Mouse (Mus musculus): ENCODE results near the gene Ociad2. TPM values are rescaled to one million over a fixed set of nuclear protein-coding genes. Genes with fewer than 3 reads are reported as not detected.
A peak's percentile ranks its signal among the peaks of the same experiment; 100 is the strongest.

The Ociad2 gene
- polyA plus RNA-seq, 2 experiments: 0.95 to 3.6 TPM

DNA sequence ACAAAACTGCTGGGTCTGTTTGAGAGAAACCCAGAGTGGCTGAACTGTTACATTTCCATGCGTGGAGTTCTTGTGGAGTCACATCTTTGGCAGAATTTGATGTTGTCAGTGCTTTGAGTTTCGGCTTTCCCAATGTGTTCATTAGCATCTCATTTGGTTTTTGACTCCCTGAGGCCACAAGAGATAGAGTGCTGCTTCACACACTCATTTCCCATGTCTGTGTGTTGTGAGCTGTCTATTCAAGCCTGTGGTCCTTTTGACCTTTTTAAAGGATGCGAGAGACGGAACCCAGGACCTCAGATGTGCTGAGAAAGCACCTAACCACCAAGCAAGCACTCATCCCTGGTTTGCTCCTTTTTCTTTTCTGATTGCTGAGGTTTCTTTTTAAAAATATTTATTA lies 4.4 kb upstream of the Ociad2 start:
- no peak overlapping the region for H3K27ac ChIP-seq
- no peak overlapping the region for H3K4me2 ChIP-seq (ENCODE audit: low read depth)
- no peaks in the 10 kb centered on the region; the same call in none of the 2 replicates for H3K27me3 ChIP-seq (ENCODE audit: control insufficient read depth, insufficient read depth, low read length)
- DNase-seq (ENCODE audit: low read depth in 3 of 3, low spot score in 3 of 3) (no peak), ATAC-seq (ENCODE audit: insufficient read depth) (no peak)
- no peak overlapping the region for H3K4me3 ChIP-seq (ENCODE audit: insufficient read depth in 1 of 2, low read depth in 2 of 2, low read length in 2 of 2)
- TF ChIP-seq CTCF (IDR thresholded peaks at IDR 0.05; ENCODE audit: low read depth) (no peak), EP300 (IDR thresholded peaks at IDR 0.05; ENCODE audit: low read depth) (no peak)
- no peaks in the 10 kb centered on the region for H3K9me3 ChIP-seq (ENCODE audit: control insufficient read depth, low read length)
- H3K9ac ChIP-seq (replicated peaks): no peak overlapping the region
- peaks cover 0 to 13% of the 10 kb centered on the region in 2 experiments; a peak in 3 of 4 replicates for H3K4me1 ChIP-seq (replicated peaks; ENCODE audit: control insufficient read depth in 2 of 2, insufficient read depth in 2 of 2, low read length in 1 of 2)
- 74% methylated on average over 4 of the region's 4 CpGs for WGBS (ENCODE audit: insufficient replicate concordance)
- no peaks in the 10 kb centered on the region for H3K36me3 ChIP-seq (replicated peaks; ENCODE audit: control insufficient read depth, insufficient read depth, low read depth)

GRCm38 (mm10) chr5:73344310-73344709 lies 3.5 kb upstream of the Ociad2 start:
- Histone ChIP-seq H3K27me3 (ENCODE audit: control insufficient read depth, insufficient read depth, low read length) (no peaks in the 10 kb centered on the region; the same call in none of the 2 replicates), H3K27ac (no peak overlapping the region), H3K9ac (replicated peaks) (no peak overlapping the region), H3K9me3 (ENCODE audit: control insufficient read depth, low read length) (no peaks in the 10 kb centered on the region), H3K4me1 (replicated peaks; ENCODE audit: control insufficient read depth in 2 of 2, insufficient read depth in 2 of 2, low read length in 1 of 2) (peaks cover 0 to 13% of the 10 kb centered on the region in 2 experiments; a peak in 3 of 4 replicates), H3K36me3 (replicated peaks; ENCODE audit: control insufficient read depth, insufficient read depth, low read depth) (no peaks in the 10 kb centered on the region), H3K4me3 (ENCODE audit: insufficient read depth in 1 of 2, low read depth in 2 of 2, low read length in 2 of 2) (no peak overlapping the region), H3K4me2 (ENCODE audit: low read depth) (no peak overlapping the region)
- no peak for TF ChIP-seq EP300 (IDR thresholded peaks at IDR 0.05; ENCODE audit: low read depth)
- no peak for TF ChIP-seq CTCF (IDR thresholded peaks at IDR 0.05; ENCODE audit: low read depth)
- DNase-seq (ENCODE audit: low read depth in 3 of 3, low spot score in 3 of 3): no peak
- ATAC-seq (ENCODE audit: insufficient read depth): no peak
- WGBS (ENCODE audit: insufficient replicate concordance): 71% methylated on average over 10 of the region's 10 CpGs

DNA sequence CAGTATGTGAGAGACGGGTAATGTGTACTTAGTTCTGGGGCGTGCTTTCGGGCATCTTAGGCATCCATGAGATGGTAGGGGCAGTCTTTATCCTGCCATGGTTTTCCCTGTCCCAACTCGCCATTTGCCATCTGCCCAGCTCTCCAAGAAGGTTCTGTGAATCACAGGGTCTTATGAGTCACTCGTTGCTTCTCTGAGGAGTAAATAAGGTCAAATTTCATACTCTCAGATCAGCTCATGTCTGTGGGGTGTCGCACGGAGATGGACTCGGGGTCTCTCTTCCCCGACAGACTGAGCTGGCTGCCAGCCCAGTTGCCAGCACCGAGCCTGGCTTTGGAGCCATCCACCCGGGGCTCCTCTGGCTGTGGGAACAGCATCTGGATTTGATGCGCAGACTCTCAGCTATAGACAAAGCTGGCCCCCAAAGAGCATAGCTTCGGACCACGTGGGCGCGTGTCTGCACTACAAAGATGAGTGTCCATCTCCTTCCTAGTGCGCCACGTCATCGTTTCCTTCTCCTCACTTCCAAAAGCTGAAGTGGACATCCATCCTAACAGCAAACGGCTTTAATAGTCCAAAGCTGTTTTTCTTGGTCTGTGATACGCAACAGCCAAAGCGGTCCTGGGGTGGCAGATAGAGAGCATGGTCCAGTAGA lies 2.0 kb upstream of the Ociad2 start:
- H3K36me3 ChIP-seq (replicated peaks; ENCODE audit: control insufficient read depth, insufficient read depth, low read depth): no peaks in the 10 kb centered on the region
- H3K9me3 ChIP-seq (ENCODE audit: control insufficient read depth, low read length): no peaks in the 10 kb centered on the region
- WGBS (ENCODE audit: insufficient replicate concordance): 76% methylated on average over 22 of the region's 22 CpGs
- ATAC-seq (ENCODE audit: insufficient read depth) (no peak), DNase-seq (ENCODE audit: low read depth in 3 of 3, low spot score in 3 of 3) (no peak)
- H3K27ac ChIP-seq: no peak overlapping the region
- H3K27me3 ChIP-seq (ENCODE audit: control insufficient read depth, insufficient read depth, low read length): no peaks in the 10 kb centered on the region; the same call in none of the 2 replicates
- TF ChIP-seq EP300 (IDR thresholded peaks at IDR 0.05; ENCODE audit: low read depth) (no peak), CTCF (IDR thresholded peaks at IDR 0.05; ENCODE audit: low read depth) (no peak)
- no peak overlapping the region for H3K9ac ChIP-seq (replicated peaks)
- peaks cover 0 to 6% of the 10 kb centered on the region in 2 experiments; a peak in 2 of 4 replicates for H3K4me1 ChIP-seq (replicated peaks; ENCODE audit: control insufficient read depth in 2 of 2, insufficient read depth in 2 of 2, low read length in 1 of 2)
- H3K4me3 ChIP-seq (ENCODE audit: insufficient read depth in 1 of 2, low read depth in 2 of 2, low read length in 2 of 2): no peak overlapping the region
- no peak overlapping the region for H3K4me2 ChIP-seq (ENCODE audit: low read depth)

GRCm38 (mm10) chr5:73339779-73340722 lies 777 bp downstream of the Ociad2 start:
- 0 out of 4 replicates have a peak, but pooled peaks cover 0 to 3% of the 10 kb centered on the region in 2 experiments for H3K4me1 ChIP-seq (replicated peaks; ENCODE audit: control insufficient read depth in 2 of 2, insufficient read depth in 2 of 2, low read length in 1 of 2)
- H3K9me3 ChIP-seq (ENCODE audit: control insufficient read depth, low read length): no peaks in the 10 kb centered on the region
- DNase-seq (ENCODE audit: low read depth in 3 of 3, low spot score in 3 of 3): no peak
- 76% methylated on average over 9 of the region's 9 CpGs for WGBS (ENCODE audit: insufficient replicate concordance)
- no peak overlapping the region for H3K27ac ChIP-seq
- H3K9ac ChIP-seq (replicated peaks): no peak overlapping the region
- no peak overlapping the region for H3K4me2 ChIP-seq (ENCODE audit: low read depth)
- TF ChIP-seq EP300 (IDR thresholded peaks at IDR 0.05; ENCODE audit: low read depth): no peak
- TF ChIP-seq CTCF (IDR thresholded peaks at IDR 0.05; ENCODE audit: low read depth): no peak
- no peaks in the 10 kb centered on the region for H3K36me3 ChIP-seq (replicated peaks; ENCODE audit: control insufficient read depth, insufficient read depth, low read depth)
- no peak overlapping the region for H3K4me3 ChIP-seq (ENCODE audit: insufficient read depth in 1 of 2, low read depth in 2 of 2, low read length in 2 of 2)
- peak; percentile 22 for ATAC-seq (ENCODE audit: insufficient read depth)
- H3K27me3 ChIP-seq (ENCODE audit: control insufficient read depth, insufficient read depth, low read length): no peaks in the 10 kb centered on the region; the same call in none of the 2 replicates

DNA sequence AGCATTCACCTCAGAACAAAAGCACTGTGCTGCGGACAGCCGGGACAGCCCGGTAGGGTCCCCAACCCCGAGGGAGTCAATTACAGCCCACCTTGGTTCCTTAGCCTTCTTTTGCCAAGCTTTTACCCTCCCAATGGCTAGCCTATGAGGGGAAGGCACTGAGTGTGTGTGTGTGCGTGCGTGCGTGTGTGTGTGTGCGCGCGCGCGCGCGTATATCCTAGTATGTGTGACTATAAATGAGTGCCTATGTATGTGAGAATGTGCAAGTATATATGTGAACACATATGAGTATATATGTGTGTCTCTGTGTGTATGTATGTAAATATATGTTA lies 2.0 kb downstream of the Ociad2 start:
- H3K9ac ChIP-seq (replicated peaks): peak overlapping the region; percentile 48
- no peak overlapping the region for H3K27ac ChIP-seq
- 0 out of 4 replicates have a peak, but pooled peaks cover 0 to 3% of the 10 kb centered on the region in 2 experiments for H3K4me1 ChIP-seq (replicated peaks; ENCODE audit: control insufficient read depth in 2 of 2, insufficient read depth in 2 of 2, low read length in 1 of 2)
- TF ChIP-seq EP300 (IDR thresholded peaks at IDR 0.05; ENCODE audit: low read depth) (no peak), CTCF (IDR thresholded peaks at IDR 0.05; ENCODE audit: low read depth) (no peak)
- no peak for ATAC-seq (ENCODE audit: insufficient read depth)
- no peaks in the 10 kb centered on the region for H3K9me3 ChIP-seq (ENCODE audit: control insufficient read depth, low read length)
- peak overlapping the region; percentile 71 for H3K4me2 ChIP-seq (ENCODE audit: low read depth)
- no peaks in the 10 kb centered on the region; the same call in 1 of the 2 replicates for H3K27me3 ChIP-seq (ENCODE audit: control insufficient read depth, insufficient read depth, low read length)
- 59% methylated on average over 14 of the region's 14 CpGs for WGBS (ENCODE audit: insufficient replicate concordance)
- H3K36me3 ChIP-seq (replicated peaks; ENCODE audit: control insufficient read depth, insufficient read depth, low read depth): no peaks in the 10 kb centered on the region
- peak overlapping the region; percentile 29 to 54; a peak in 3 of 4 replicates for H3K4me3 ChIP-seq (ENCODE audit: insufficient read depth in 1 of 2, low read depth in 2 of 2, low read length in 2 of 2)
- DNase-seq (ENCODE audit: low read depth in 3 of 3, low spot score in 3 of 3): no peak
